Mouse (Mus musculus) CD4-positive, CD25-positive, alpha-beta regulatory T cell, adult 2 months (primary cell): ENCODE results near the gene Car12.

ENCODE experiments used
- DNase-seq: peaks from one replicate; pipeline ENCODE4 v3.0.0-alpha.2; 2012; ENCODE audit warnings: low read depth, low spot score

Gene Car12

GRCm38 (mm10) chr9:66710626-66711025 lies 2.9 kb upstream of the Car12 start:
- DNase-seq: no peak

- peak; percentile 61 for DNase-seq
These were observed 583 bp downstream of the Car12 start for GRCm38 (mm10) chr9:66714022-66714515.

GRCm38 (mm10) chr9:66715361-66715760 lies 1.9 kb downstream of the Car12 start:
- no peak for DNase-seq

GRCm38 (mm10) chr9:66716533-66716932 lies 3.0 kb downstream of the Car12 start:
- DNase-seq: no peak

GRCm38 (mm10) chr9:66720686-66721450 lies 7.4 kb downstream of the Car12 start:
- DNase-seq: peak; percentile 12

GRCm38 (mm10) chr9:66722187-66722868 lies 8.8 kb downstream of the Car12 start:
- no peak for DNase-seq

GRCm38 (mm10) chr9:66722869-66723272 lies 9.4 kb downstream of the Car12 start:
- DNase-seq: no peak

GRCm38 (mm10) chr9:66725591-66725990 lies 12.1 kb downstream of the Car12 start:
- DNase-seq: no peak

- no peak for DNase-seq
These were observed 13.8 kb downstream of the Car12 start for GRCm38 (mm10) chr9:66727333-66727732.

GRCm38 (mm10) chr9:66730556-66730955 lies 17.1 kb downstream of the Car12 start:
- DNase-seq: no peak

GRCm38 (mm10) chr9:66731284-66731683 lies 17.8 kb downstream of the Car12 start:
- DNase-seq: no peak

GRCm38 (mm10) chr9:66732791-66733691 lies 19.6 kb downstream of the Car12 start:
- DNase-seq: no peak

- no peak for DNase-seq
These were observed 21.1 kb downstream of the Car12 start for GRCm38 (mm10) chr9:66734568-66734967.

GRCm38 (mm10) chr9:66735122-66735521 lies 21.6 kb downstream of the Car12 start:
- no peak for DNase-seq

- no peak for DNase-seq
These were observed 22.5 kb downstream of the Car12 start for GRCm38 (mm10) chr9:66736016-66736415.

- no peak for DNase-seq
These were observed 23.1 kb downstream of the Car12 start for GRCm38 (mm10) chr9:66736551-66736950.

GRCm38 (mm10) chr9:66739516-66739915 lies 26.0 kb downstream of the Car12 start:
- no peak for DNase-seq

- DNase-seq: no peak
These were observed 31.0 kb downstream of the Car12 start for GRCm38 (mm10) chr9:66744531-66744930.

GRCm38 (mm10) chr9:66748390-66748789 lies 34.9 kb downstream of the Car12 start:
- DNase-seq: no peak

GRCm38 (mm10) chr9:66752849-66753248 lies 39.4 kb downstream of the Car12 start:
- no peak for DNase-seq

GRCm38 (mm10) chr9:66760991-66761390 lies 47.5 kb downstream of the Car12 start:
- no peak for DNase-seq

GRCm38 (mm10) chr9:66768721-66769120 lies 55.2 kb downstream of the Car12 start:
- DNase-seq: no peak
